Mouse (Mus musculus): Measurements from ENCODE around the gene Lrmda.

Lrmda gene

DNA sequence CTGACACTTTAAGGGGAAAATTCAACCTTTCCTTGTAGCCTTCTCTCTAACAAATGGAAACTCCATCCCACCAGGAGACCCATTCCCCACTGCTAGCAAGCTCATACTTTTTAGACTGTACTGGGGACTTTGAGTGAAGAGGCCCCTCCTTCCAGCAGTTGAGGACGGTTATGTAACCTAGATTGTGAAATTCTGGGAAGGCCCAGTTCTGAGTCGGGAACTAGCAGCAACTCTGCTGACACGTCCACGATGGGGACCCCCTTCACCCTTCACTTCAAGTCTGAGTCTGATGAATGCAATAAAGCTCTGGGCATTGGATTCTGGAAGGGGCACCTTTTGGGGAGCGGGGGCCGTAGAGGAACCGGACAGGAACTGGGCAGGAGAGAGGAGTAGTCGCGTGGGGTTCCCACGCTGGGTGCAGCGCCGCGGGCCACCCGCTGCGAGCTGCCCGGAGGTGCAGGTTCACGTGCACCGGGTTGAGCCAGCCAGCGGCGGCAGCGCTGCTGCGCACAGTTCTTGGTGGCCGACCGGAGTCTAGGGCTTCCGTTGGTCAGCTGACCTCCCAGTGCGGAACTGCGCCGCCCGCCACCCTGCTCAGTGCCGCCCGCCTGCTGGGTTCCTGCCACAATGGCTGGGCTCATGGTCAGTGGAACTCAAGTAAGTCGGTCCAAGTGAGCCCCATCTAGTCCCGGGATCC is at the start of gene Lrmda:
Lrmda (plus strand) TSS at position 461 of the 697 bp plus-strand sequence.
- in situ Hi-C loops (cut with MseI, MboI): no loop called here

DNA sequence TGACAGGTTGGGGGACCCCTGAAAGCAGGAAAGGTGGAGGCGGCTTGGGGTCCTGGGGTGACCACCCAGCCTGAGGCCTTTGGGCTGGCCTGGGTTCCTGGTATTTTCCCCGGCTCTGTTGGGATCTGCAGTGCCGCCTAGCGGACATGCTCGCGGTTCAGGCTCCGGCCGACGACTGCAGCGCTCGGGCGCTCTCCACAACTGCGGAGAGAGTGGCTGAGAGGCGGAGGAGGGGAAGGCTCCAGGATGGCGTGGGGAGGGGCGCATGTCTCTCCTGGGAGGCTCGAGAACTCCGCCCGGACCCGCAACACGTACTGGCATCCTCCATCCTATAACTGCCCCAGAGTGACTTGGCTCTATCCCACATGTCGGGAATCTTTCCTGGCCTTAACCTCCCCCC is 38.0 kb upstream of the Lrmda start:
- in situ Hi-C loops (cut with MseI, MboI): loop anchor here (10.0 to 25.0 kb wide), 3 partner anchors 593 to 831 kb away; no protein-coding TSS in a partner anchor

DNA sequence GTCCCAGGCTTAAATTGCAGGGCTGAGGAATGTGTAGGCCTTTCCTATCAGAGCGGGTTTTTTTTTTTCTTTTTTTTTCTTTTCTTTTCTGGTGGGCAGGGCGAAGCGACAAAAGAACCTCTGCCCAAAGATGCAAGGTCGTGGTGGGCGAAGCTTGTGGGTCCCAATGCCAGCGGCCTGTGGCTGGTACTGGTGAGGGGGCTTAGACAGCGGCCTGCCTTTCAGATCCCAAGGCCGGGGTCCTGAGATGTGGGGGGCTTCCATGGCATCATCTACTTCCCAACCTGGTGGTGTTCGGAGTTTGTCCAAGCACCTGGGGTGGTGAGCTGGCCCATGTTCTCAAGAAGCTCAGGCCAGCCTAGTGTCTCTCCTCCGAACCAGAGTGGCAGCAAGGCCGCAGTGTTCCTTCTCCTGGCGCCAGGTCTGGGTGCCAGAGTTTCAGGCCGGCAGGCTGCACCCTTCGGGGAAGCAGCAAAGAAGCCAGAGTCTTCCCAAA is 37.4 kb upstream of the Lrmda start:
- in situ Hi-C loops (cut with MseI, MboI): loop anchor here (10.0 to 25.0 kb wide), 3 partner anchors 593 to 830 kb away; no protein-coding TSS in a partner anchor

DNA sequence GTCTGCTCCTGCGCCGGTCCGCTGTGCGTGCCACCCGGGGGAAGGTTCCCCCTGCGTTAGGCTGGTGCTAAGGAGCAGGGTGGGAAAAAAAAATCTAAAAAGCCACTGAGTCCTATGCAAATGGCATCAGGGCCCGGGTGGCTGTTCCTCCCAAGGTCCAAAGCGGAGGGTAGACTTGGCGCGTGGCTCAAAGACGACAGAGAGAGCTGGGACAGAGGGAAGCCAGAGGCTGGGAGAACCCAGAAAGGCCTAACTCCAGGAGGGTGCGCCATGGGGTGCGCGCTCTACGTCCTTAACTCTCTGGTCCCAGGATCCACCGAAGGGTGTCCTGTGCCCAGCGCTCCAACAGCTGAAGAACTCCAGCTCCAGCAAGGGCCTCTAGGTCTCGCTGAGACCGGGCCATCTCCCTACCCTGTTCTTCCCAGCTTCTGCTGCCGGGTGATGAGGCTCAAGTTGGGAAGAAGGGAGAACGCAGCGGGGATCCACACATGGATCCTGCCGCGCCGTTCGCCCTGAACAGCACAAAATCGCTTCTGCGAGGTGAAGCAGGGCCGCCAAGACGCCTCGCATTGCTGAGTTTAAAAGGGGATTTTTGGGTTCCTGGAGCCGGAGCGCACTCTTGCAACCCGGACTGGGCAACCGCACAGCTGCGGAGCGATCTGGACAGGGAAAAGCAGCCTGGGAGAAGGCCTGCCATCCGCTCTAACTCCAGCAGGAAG is 36.8 kb upstream of the Lrmda start:
- in situ Hi-C loops (cut with MseI, MboI): loop anchor here (10.0 to 25.0 kb wide), 3 partner anchors 592 to 830 kb away; no protein-coding TSS in a partner anchor

DNA sequence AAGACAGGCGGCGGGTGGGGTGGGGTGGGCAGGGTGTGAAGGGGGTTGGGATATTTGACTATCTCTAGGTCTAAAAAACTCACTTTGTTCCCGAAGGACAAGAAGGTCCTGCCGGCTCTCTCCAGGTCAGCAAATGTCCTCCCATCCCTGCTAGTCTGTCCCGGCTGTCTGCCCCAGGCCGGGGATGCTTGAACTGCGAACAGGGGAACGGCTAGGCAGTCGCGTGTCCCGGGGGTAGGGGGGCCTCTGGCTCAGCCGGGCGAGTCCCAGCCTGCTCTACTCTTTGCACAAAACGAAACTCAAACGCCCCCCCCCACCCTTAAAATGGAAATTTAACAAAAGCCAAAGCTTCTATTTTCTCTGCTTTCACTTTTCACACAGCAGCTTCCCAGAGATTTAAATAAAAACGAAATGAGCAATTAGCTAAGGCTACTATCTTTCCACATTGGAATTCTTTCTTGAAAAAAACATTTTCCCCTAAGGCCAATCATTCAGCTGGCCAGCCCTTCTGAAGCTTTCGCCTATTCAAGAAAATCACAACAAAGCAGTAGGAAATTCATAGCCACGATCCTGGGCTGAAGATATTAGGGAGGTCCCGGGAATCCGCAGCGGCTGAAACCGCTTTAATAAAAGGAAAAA is 36.1 kb upstream of the Lrmda start:
- in situ Hi-C loops (cut with MseI, MboI): loop anchor here (10.0 to 25.0 kb wide), 3 partner anchors 591 to 829 kb away; no protein-coding TSS in a partner anchor

DNA sequence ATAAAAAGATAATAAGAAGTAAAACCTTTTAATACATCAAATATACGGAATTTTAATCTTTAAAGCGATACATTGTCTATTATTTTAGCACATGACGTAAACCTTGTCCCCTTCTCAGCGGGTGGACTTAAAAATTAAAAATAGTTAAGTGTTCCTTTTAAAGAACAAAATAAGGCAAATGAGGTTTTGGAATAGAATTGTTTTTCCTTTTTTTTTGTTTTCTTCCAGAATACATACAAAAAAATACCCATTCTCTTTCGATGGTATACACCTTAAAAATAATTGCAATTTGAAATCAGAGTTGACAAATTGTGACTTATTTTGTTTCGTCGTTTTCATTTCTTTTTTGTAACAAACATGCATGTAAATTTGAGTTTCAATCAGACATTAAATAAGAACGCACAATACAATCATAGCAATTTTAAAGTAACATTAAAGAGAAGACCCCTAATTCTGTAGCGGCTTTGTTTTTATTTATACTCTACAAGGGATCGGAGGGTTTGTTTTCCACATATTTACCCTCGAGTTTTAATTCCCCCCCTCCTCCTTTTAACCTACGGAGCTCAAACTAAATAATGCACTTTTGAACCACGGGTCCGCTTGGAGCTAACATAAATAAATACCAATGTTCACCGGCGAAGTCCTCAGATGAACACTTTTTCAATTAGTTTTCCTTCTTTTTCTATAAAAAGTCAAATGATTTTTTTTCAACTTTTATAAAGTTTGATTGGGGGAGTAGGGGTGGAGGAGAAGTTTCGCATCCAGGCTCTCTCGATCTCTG is 35.4 kb upstream of the Lrmda start:
- in situ Hi-C loops (cut with MseI, MboI): loop anchor here (10.0 to 25.0 kb wide), 3 partner anchors 591 to 828 kb away; no protein-coding TSS in a partner anchor

DNA sequence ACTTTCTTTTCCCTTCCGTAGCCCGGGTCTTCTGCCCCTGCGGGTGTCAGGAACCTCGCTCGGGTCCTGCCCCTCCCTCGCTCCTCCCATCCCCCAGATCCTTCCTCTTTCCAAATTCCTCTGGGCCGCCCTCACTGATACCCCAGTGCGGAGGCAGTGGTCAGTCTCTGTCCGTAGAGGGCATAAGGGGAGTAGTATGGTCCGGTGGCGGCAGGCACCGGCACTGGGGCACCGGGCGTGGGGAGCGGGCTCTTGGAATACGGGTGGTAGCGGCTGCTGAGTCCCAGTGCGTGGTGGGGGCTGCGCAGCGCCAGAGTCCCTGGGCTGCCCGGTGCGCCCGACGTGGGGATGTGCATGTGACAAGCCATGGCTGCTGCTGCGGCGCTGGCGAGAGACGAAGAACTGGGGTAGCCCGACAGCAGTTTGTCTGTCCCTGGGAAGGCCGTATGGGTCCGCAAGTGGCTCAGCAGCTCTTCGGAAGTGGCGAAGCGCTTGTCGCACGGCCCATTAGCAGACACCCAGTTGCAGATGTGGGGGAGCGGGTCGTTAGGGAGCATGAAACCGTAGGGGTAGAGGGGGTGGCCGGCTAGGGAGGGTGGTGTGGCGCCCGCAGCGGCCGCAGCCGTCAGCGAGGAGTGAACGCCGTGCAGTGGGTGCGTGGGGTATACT is 34.6 kb upstream of the Lrmda start:
- in situ Hi-C loops (cut with MseI, MboI): loop anchor here (10.0 to 25.0 kb wide), 3 partner anchors 590 to 827 kb away; no protein-coding TSS in a partner anchor

DNA sequence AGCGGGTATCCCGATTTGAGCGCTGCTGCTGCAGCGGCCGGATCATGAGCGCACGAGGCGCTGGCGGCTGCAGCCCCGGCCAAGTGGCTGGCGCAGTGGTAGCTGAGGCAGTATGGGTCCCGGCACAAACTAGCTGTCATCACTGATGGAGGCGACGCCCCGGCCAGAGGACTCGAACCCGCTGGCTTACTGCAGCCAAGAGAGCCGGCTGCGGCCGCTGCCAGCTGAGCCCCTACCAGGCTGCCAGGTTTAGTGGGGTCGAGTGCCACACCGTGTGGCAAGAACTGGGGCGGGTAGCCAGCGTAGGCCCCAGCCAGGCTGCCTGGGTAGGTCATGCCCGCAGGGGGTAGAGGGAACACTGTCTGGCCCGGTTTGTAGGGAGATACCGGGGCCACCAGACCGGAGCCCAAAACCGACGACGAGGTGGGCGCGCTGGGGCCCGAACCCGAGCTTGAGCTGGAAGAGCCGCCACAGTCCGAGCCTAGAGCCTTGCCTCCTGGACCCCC is 34.0 kb upstream of the Lrmda start:
- in situ Hi-C loops (cut with MseI, MboI): loop anchor here (10.0 to 25.0 kb wide), 3 partner anchors 589 to 827 kb away; no protein-coding TSS in a partner anchor

DNA sequence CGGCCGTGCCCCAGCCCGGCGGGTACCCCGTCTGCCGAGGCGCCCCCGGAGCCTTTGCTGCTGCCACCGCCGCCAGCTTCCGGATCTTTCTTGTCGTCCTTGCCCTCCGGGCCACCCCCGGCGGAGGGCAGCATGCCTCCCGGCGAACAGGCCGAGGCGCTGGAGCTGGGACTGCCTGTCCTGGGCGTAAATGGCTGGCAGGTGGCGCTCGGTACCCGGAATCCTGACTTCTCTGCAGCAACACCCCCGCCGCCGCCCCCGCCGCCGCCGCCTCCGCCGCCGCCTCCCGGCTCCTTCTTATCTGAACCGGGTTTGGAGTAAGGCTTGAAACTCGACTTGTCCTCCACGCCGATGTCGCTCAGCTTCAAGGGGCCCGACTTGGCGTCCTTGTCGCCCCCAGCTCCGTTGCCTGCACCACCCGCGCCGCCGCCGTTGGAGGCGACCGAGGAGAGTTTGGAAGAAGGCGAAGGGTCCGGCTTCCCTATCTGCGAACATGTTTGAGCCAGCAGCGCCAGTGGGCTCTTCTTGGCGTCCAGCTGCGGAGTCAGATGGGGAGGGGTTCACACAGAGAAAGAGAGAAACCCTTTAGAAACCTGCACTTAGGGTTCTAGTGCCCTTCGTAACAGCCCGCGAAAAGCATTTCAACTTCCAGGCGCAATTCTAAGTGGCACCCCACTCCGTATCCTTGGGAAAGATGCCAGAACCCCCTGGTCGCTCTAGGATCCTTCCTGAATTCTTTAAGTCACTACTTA is 33.4 kb upstream of the Lrmda start:
- in situ Hi-C loops (cut with MseI, MboI): loop anchor here (10.0 to 25.0 kb wide), 3 partner anchors 589 to 826 kb away; no protein-coding TSS in a partner anchor

DNA sequence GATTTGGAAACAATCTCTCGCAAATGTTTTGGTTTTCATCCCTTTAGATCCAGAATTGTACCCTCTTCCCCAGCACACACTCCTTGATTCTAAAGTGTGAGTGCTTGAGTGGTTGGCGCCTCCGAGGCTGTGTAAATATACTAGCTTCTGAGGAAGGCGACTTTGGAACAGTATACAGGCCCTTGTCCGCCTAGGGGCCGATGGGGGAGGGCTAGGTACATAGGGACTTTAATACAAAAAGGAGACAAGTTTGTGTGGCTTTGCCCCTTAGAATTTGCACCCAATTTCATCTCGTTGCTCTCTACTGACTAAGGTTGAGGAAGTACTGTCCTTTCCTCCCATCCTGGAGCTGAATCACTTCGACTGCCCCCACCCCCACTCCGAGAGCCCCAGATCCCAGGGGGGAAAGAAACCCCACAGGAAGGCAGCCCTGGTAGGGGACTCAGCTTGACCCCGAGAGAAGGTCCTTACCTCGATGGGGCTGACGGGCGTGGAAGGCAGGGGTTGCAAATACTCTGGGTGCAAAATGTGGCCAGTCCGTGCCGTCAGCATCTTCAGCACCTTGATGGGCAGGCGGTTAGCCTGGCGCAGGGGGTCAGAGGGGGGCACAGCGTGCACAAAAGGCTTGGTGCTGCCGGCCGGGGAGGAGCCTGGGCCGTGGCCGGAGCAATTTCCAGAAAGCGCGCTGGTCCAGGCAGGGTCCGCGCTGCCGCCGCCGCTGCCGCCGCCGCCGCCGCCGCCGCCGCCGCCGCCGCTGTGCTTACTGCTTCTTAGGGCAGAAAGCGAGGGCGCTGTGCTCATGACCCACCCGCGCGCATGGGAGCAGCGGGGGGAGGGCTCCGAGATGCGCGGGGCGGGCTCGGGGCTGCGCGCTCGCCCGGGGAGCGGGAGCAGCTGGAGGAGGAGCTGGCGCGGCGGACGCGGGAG is 32.5 kb upstream of the Lrmda start:
- in situ Hi-C loops (cut with MseI, MboI): loop anchor here (10.0 to 25.0 kb wide), 3 partner anchors 588 to 825 kb away; no protein-coding TSS in a partner anchor

DNA sequence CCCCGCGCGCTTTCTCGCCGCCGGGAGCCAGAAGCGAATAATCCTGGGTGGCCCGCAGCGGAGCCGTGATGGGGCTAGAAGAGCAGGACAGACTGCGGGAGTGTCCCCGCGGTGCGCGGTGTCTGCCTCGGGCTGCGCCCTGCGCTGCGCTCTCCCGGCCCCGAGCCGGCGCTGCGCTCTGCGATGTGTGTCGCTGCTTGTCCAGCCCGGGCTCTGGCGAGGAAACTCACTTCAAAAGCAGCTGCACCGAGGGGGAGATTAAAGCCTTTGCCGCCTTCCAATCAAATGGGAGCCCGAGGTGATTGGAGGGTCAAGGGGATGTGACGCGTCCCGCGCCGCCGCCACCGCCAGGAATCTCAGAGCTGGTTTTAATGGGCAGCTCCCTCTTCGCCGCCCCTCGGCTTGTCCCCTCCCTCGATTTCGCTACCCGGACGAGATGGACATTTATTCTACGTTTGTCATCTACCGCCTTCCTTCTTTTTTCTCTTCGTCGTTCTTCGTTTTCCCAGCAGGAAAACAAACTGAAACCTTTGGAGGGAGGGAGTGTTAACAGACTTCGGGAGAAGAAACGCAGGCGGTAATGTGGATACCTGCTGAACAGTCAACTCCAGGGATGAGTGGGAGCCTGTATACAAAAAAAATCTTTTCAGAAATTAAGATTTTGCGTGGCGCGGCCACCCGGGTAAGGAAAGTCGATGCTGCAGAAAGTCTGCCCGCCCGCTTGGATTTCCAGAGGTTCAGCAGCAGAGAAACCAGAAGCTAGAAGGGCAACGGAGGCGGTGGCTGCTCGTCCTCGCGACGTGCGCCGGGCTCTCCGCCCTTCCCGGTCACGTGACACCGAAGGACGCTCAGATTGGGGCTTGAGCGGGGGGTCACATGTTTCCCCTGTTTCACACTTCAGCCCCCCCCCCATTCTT is 31.6 kb upstream of the Lrmda start:
- in situ Hi-C loops (cut with MseI, MboI): loop anchor here (10.0 to 25.0 kb wide), 3 partner anchors 587 to 824 kb away; no protein-coding TSS in a partner anchor

DNA sequence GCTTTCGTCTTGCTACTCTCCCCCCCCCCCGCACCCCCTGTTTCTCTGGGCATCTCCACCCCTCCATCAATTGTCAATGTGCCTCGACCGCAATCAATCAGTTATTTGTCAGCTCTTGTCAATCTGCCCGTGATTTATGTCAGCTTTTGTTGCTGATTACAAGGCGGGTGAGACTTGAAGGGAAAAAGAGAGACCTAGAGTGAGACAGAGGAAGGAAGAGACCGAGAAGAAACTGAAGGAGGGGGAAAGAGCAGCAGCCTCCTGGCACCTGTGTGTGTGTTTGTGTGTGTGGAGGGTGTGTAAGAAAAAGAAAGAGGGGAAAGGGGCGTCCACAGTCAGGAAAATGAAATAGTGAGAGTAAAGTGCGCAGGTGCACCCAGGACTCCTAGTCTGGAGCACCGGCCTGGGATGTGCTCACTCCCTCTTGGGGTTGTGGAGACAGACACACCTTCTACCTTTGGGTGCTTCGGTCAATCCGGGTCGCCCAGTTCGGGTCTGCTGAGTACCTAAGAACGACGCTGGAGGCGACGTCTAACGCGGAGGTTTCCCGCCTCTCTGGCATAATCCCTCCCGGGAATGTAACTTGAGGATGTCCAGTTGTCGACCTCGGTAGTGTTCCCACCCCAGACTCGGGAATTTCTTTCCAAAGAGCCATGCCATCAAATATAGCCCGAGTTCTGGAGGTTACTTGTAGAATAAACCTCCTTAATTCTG is 30.8 kb upstream of the Lrmda start:
- in situ Hi-C loops (cut with MseI, MboI): loop anchor here (10.0 to 25.0 kb wide), 3 partner anchors 586 to 824 kb away; no protein-coding TSS in a partner anchor

DNA sequence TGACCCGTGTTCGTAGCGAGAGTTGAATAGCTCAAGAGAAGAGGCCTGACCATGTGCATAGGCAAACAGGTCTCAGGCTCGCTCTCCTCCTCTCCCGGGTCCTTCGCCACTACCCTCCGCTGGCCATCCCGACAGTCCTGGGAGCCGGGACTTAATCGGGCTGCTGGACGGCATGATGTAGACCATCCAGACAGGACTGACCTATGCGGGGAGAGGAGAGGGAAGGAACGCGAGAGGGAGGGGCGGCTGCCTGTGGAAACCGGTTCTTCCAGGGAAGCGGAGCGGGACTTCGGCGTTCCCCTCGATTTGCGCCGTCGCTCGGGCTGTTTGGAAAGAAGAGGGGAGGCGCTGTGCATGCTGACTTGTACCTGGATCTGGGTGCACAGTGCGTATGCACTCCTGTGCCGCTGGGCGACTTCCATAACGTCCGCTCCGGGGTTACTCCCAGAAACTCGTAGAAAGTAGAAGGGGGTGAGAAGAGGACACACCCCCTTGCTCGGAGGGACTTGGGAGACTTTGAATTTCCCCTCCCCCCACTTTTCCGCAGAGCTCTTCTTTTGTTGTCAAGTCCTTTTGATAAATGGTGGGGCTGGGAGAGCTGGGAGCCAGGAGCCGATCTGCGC is 30.1 kb upstream of the Lrmda start, which contains the start of gene Zfp503:
Zfp503 (minus strand) TSS at position 311 of the 623 bp plus-strand sequence.
- in situ Hi-C loops (cut with MseI, MboI): loop anchor here (10.0 to 25.0 kb wide), 3 partner anchors 585 to 823 kb away; no protein-coding TSS in a partner anchor

DNA sequence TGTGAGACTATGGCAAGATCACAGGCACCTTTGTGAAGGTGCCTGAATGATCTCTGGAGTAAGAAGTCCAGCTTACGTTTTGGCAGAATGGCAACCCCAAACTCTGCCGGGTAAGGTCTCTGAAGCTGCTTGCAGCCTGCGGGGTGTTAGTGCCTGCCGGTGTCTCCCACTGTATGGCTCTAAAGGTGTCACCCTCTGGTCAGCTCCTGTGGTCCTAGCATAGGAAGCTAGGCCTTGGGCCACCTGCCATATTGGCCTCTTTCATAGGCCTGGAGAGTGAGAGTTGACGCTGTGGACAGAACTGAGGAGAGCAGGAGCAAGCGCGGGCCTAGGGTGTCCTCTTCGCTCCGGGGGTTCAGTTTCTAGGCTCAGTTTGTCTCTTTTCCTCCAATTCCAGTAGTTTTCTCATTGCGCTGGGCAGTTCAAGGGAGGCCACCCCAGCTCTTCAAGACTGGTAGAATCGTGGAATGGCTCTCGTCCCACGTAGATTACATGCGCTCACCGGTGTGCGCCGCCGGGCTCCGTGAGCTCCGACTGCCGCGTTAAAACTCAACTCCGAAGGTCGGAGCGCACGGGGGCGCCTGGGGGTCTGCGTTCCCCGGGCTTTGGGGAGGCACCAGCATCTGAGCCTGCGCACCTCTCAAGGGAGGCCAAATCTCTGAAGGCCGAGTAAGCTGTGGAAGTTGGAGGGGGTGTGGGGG is 29.0 kb upstream of the Lrmda start:
- in situ Hi-C loops (cut with MseI, MboI): loop anchor here (25.0 kb wide), 2 partner anchors 597 to 822 kb away; no protein-coding TSS in a partner anchor

DNA sequence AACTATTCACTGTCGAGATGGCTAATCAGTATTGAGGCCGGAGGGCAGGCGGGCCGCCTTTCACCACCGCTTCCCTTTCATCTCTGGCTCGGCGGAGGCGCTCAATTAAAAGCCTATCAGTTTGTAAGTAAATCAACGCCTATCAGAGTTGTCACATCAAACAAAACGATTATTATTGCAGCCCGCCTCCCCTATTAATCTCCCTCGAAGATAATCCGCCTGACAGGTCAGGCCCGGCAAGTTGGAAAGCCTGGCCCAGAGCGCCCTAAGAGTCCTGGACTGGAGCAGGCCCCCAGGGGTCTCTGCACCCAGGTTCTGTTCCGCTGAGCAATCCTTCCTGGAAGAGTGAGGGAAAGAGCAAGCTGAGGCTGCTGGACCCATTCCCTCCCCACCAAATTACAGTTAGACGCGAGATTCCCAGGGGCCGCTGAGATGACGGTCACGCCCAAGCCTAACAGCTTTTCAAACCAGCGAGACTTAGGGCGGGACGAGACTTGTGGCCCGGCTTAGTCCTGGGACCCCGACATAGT is 28.2 kb upstream of the Lrmda start:
- in situ Hi-C loops (cut with MseI, MboI): loop anchor here (25.0 kb wide), 2 partner anchors 596 to 821 kb away; no protein-coding TSS in a partner anchor

All from mouse trophoblast stem cell (cell line).